Mouse (Mus musculus) thymus, adult 2 months (tissue): Measurements from ENCODE around the gene Numa1.

Source experiments
- CTCF ChIP-seq: fragments of 200-500 bp; IDR thresholded peaks from 2 replicates; pipeline ENCODE4 v1.5.1; 2012; ENCODE audit warnings: mild to moderate bottlenecking, control low read depth, low read length, moderate library complexity, borderline replicate concordance; ENCODE audit not compliant: control insufficient read depth, poor library complexity, insufficient read depth; ENCODE audit errors: extremely low read depth
- POLR2A ChIP-seq: fragments of 200-500 bp; IDR thresholded peaks from 2 replicates; pipeline ENCODE4 v1.6.1; 2012; ENCODE audit warnings: mild to moderate bottlenecking, low read length, control low read depth, moderate library complexity; ENCODE audit not compliant: control insufficient read depth, poor library complexity, insufficient read depth; ENCODE audit errors: extremely low read depth

DNA sequence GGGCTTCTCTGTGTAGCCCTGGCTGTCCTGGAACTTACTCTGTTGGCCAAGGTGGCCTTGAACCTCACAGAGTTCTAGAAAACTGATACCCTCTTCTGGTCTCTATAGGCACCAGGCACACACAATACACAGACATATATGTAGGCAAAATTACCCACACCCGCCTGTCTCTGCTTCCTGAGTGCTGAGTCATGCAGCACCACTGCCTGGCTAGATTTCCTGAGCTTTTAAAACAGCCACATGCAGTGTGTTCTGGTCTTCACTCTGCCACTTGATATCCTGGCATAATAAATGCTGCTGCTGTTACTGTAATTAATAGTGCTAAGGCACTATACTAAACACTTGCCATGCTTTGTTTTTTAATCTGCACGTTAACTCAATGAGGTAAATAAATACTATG, 31.7 kb downstream of the Numa1 start:
- no peak for TF ChIP-seq POLR2A
- TF ChIP-seq CTCF: no peak
